31 mouse cellular contexts compared by ENCODE assay signal in genomic region chr10:39682556-39682955, GRCm38 (mm10).
"Had no signal": no experiment of that assay in that cellular context is flagged by ENCODE, and none has a peak within 500 bp of the region (broad histone marks: within the 10 kb centered on the region; RNA-seq: fewer than 3 reads in every experiment).

No protein-coding gene starts in this region.

- H3K4me3 ChIP-seq: limb, embryonic 10.5 days; limb, embryonic 12.5 days; limb, embryonic 13.5 days; limb, embryonic 15.5 days; liver, embryonic 12.5 days; liver, embryonic 13.5 days; liver, embryonic 15.5 days; lung, embryonic 15.5 days; megakaryocyte, embryonic 14.5 days; midbrain, embryonic 10.5 days; midbrain, embryonic 12.5 days; midbrain, embryonic 13.5 days; midbrain, embryonic 15.5 days; myocyte; neural tube, embryonic 12.5 days had no signal

- H3K27ac ChIP-seq: limb, embryonic 10.5 days; limb, embryonic 12.5 days; limb, embryonic 13.5 days; limb, embryonic 15.5 days; liver, embryonic 12.5 days; liver, embryonic 13.5 days; liver, embryonic 14.5 days; liver, embryonic 15.5 days; lung, embryonic 15.5 days; macrophage; midbrain, embryonic 10.5 days; midbrain, embryonic 12.5 days; midbrain, embryonic 13.5 days; midbrain, embryonic 15.5 days; neural tube, embryonic 12.5 days had no signal

- H3K36me3 ChIP-seq: limb, embryonic 10.5 days; limb, embryonic 15.5 days; liver, embryonic 12.5 days; liver, embryonic 13.5 days; liver, embryonic 15.5 days; lung, embryonic 15.5 days; midbrain, embryonic 15.5 days had no signal

- H3K4me1 ChIP-seq: limb, embryonic 10.5 days; liver, embryonic 12.5 days; liver, embryonic 13.5 days; liver, embryonic 15.5 days; midbrain, embryonic 15.5 days had no signal

- H3K9ac ChIP-seq: limb, embryonic 12.5 days; limb, embryonic 13.5 days; limb, embryonic 15.5 days; liver, embryonic 12.5 days; liver, embryonic 13.5 days; liver, embryonic 14.5 days; liver, embryonic 15.5 days; lung, embryonic 14.5 days; lung, embryonic 15.5 days; midbrain, embryonic 12.5 days; midbrain, embryonic 13.5 days; midbrain, embryonic 15.5 days; neural tube, embryonic 12.5 days had no signal

- H3K9me3 ChIP-seq: limb, embryonic 10.5 days; limb, embryonic 12.5 days; limb, embryonic 13.5 days; limb, embryonic 15.5 days; liver, embryonic 12.5 days; liver, embryonic 13.5 days; liver, embryonic 15.5 days; lung, embryonic 15.5 days; megakaryocyte, embryonic 14.5 days; midbrain, embryonic 10.5 days; midbrain, embryonic 12.5 days; midbrain, embryonic 13.5 days; midbrain, embryonic 15.5 days; neural tube, embryonic 12.5 days had no signal

- H3K27me3 ChIP-seq: limb, embryonic 12.5 days; limb, embryonic 13.5 days; limb, embryonic 15.5 days; liver, embryonic 12.5 days; liver, embryonic 13.5 days; liver, embryonic 15.5 days; lung, embryonic 15.5 days; megakaryocyte, embryonic 14.5 days; midbrain, embryonic 12.5 days; midbrain, embryonic 13.5 days; midbrain, embryonic 15.5 days; neural tube, embryonic 12.5 days had no signal

- H3K4me2 ChIP-seq: limb, embryonic 12.5 days; limb, embryonic 13.5 days; limb, embryonic 15.5 days; liver, embryonic 11.5 days; liver, embryonic 12.5 days; liver, embryonic 13.5 days; liver, embryonic 15.5 days; lung, embryonic 14.5 days; lung, embryonic 15.5 days; midbrain, embryonic 11.5 days; midbrain, embryonic 12.5 days; midbrain, embryonic 13.5 days; midbrain, embryonic 15.5 days; neural tube, embryonic 12.5 days had no signal

- ATAC-seq: liver, embryonic 12.5 days; lung, postnatal 0 days; midbrain, embryonic 13.5 days; midbrain, embryonic 15.5 days; midbrain, embryonic 16.5 days had no signal

- DNase-seq: left cerebral cortex, postnatal 4 days; liver; liver, embryonic 13.5 days; lung, adult 18-20 months; lung, adult 2 months; lung, embryonic 14.5 days; lung, postnatal 10 days; lung, postnatal 14 days; lung, postnatal 36 days; lung, postnatal 4 days; midbrain, embryonic 14.5 days had no signal
